Mouse (Mus musculus) cerebellum, adult (tissue): ENCODE measurements around the gene Ankrd33b.

ENCODE experiments used
- ATAC-seq: cut with Nextera tagmentation; 2 replicates; pipeline ENCODE4 v1.9.2; 2017; ENCODE audit warnings: mild to moderate bottlenecking, moderate library complexity, mixed read lengths; ENCODE audit not compliant: insufficient number of reproducible peaks, low FRiP score, low TSS enrichment

Ankrd33b gene

DNA sequence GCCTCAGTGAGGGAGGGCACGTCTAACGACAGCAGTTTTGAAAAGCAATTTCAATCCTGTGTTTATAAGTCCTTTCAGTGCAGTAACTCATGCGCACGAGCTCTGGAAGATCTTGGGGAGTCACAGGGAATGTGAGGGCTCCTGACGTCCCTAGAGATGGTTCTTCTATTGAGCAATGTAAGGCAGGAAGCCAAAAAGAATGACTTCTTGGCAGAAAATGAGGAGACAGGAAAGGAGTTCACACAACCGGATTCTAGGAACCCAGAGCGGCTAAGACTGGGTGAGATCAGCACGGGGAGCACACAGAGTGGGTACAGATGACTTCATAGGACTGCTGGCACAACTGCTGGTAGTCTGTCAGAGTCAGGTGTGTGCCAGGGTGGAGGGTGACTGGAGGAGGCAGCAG lies 25.0 kb downstream of the Ankrd33b start:
- ATAC-seq: no peak

DNA sequence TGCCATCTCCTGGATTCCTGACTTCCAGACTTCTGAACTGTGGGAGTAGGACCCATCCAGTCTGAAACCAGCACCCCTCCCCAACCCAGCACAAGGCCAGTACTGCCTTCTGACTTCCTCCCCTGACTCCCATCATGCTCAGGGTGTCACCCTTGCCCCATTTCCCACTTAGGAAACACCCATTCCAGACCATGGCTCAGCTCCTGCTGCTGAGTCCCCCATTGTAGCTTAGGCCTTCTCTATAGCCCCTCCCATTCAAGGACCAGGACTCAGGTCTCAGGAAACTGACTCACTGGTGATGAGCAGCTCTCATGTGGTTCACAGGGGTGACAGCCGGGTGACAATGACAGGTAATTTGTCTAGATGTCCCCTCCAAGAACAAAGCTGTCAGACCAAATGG lies 25.5 kb downstream of the Ankrd33b start:
- ATAC-seq: no peak

DNA sequence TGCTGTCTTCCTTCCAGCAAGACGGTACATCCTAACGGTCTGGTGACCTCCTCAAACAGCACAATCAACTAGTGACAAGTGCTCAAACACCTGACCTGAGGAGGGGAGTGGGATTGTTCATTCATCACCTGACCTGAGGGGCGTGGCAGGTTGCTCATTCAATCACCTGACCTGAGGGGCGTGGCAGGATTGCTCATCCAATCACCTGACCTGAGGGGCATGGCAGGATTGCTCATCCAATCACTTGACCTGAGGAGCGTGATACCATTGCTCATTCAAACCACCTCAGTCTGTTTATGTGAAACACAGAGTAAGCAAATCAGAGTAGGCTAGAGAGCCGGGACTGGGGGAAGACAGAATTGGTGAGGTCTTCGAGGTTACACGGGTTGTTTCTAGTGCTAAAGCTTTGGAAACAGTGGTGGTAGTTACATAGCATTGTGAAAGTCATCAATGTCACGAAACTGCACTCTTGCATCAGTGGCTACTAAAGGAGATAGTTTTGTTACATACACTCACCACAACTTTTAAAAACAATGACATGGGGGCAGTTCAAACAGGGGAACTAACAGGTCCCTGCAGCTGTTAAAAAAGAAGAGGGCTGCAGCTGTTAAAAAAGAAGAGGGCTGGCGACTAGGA lies 28.8 kb downstream of the Ankrd33b start:
- no peak for ATAC-seq

DNA sequence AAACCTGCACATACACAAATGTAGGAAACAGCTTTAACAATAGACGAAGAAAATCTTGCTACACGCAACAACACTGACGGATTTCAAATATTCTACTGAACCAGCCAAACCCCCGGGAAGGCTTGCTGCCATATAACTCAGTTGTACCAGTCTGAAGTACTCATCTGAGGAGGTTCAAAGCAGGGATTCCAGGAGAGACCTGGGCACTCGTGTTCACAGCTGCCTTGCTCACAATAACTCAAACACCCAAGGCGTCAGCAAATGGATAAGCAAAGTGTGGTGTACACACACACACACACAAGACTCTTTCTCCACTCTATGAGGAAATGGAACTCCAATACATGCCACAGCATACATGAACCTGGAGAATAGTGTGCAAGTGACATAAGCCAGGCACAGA lies 29.5 kb downstream of the Ankrd33b start:
- ATAC-seq: no peak

DNA sequence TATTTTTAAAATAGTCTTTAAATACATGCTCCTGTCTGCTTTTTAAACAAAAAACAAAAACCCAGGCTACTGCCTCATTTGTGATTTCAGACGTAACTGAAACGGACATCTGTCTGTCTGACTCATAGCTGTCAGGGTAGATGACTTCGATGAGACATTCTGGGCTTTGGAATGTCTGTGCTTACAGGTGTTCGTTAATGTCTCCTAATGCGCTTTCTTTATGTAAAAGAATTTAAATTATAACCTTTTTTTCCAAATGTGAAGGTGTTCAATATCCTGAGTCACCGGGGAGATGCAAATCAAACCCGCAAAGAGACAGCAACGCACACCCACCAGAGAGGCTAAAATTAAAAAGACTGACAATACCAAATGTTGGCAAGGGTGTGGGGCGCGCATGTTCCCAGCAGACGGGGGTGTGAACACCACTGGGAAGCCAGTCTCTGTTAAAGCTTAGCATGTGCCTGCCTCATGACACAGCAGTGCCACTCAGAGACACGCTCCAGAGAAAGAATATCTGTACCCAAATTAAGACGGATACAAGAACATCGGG lies 30.3 kb downstream of the Ankrd33b start:
- ATAC-seq: no peak

DNA sequence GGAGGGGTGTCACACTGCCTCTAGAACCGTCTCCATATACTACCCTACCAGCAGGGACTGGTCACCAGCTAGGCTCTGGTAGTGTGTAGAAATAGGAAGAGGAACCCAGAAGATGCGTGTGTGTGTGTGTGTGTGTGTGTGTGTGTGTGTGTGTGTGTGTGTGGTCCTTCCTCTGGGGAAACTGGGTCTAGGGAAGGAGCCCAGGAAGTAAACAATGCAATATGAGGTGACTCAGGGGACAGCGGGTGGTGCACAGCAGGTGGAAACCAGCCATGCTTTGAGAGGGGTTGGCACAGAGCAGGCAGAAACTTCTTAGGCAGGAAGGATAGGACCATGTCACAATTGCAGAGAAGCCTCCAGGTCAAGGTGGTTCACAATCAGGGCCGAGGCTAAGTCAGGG lies 30.8 kb downstream of the Ankrd33b start:
- ATAC-seq: no peak

DNA sequence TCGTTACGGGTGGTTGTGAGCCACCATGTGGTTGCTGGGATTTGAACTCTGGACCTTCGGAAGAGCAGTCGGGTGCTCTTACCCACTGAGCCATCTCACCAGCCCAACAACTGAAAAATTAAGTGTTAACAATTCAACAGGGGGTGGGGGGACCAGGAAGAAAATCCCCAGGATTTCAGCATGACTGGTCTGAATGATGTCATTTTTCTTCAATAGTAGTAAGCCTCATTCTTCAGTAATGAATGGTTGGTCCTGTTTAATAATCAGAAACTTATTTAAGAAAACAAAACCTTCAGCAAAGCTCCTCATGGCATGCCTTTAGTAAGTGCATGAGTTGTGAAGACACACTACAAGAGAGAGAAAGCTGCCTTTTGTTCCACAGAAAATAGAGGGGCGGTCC lies 32.7 kb downstream of the Ankrd33b start:
- no peak for ATAC-seq

DNA sequence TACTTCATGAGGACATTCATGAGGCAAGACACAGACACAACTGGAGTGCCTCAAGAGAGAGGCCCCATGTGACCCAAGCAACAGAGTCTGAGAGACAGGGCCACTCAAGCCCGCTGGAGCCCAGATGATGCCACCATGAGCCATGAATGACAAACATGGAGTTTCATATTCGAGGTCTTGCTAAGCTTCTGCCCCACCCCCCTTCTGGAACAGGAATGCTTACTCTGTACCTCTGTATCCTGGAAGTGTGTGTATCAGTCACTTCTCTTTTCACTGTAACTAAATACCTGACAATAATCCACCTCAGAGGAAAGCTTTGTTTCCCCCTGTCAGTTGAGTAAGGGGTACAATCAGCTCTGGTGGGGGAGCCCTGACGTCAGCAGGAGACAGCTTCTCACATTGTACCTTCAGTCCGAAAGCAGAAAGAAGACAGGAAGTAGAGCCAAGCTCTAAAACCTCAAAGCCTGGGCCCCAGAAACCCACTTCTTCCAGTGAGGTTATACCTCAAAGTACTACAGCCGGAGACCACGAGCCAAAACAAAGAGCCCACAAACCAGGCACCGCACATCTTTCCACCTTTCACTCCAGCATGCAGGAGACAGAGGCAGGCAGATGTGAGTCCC lies 34.9 kb downstream of the Ankrd33b start:
- no peak for ATAC-seq

DNA sequence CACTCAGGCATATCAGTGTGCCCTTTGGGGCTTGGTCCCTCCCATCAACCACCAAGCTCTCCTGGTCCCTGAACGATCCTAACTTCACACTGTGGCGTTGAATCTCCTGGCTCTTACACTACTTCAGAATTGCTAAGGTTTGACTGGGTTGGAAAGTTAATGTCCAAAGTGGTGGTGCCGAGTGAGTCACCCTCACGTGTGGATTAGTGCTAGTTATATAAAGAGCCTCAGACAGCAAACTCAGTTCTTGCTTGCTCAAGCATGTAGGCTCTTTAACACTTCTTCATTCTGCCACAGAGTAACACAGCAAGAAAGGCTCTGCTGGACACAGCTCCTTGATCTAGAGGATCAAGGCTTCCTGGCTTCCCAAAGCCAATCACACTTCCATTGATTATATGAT lies 35.8 kb downstream of the Ankrd33b start:
- ATAC-seq: no peak

DNA sequence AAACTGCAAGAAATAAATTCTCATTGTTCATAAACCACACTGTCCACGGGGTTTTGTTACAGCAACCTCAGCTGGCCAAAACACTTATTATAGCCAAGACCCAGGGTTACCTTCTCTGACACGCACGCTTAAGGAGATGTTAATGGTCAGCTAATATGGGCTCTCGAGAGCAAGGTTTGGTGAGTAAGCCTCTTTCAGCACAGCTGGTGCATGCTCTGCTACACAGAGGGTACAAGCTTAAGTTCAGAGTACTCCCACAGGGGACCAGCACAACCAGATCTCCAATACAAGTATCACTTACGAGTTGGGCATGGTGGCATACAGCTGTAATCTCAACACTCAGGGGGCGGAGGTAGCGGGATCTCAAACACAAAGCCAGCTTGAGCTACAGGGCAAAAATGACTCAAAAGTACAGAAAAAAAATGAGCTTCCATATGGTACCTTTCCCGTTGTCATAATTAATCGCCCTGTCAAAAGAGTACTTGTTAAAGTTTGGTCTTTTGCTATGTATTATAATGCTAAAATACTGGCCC lies 39.4 kb downstream of the Ankrd33b start:
- no peak for ATAC-seq

DNA sequence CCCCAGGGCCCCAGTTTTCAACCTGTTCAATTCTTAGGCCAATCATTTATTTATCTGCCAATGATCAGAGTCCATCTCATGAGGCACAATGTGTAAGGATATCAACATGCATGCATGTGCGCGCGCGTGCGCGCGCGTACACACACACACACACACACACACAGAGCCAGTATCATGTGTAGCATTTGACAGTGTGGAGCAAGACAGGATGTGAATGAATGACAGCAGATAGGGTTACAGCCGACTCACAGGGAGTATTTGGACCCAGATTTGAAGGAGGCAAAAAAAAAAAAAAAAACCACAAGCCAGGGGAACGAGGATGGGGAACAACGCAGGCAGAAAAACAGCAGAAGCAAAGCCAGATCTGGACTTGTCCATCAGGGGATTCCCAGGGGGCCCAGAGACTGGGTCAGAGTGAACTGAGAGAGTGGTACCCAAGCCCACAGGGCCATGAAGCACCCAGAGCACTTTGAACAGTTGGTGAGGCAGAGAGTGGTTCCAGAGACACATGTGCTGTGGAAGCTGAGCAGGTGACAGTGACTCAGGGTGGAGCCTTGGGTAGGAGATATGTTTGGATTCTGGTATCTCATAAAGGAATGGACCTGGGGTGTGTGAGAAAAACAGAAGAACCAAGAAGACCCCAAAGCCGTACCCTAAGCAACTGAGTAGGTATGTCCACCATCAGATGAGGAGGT lies 41.7 kb downstream of the Ankrd33b start:
- no peak for ATAC-seq

DNA sequence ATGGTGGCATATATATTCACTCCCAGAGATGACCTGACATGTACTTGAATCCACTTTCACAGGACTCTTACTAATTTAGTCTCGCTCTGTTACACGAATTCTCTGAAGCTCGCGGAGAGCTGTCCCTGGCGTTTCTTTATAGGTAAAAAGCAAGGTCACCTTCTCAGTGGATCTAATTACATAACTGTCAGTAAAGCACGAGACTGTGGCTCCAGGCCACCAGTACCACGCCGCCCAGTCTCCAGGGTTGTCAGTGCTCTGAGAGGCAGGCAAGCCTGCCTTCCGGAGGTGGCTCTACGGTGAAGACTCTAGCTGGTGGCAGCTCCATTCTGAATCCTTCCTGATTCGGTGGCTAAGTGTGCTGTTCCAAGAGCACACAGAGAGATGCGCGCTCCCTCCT lies 43.0 kb downstream of the Ankrd33b start:
- ATAC-seq: no peak

DNA sequence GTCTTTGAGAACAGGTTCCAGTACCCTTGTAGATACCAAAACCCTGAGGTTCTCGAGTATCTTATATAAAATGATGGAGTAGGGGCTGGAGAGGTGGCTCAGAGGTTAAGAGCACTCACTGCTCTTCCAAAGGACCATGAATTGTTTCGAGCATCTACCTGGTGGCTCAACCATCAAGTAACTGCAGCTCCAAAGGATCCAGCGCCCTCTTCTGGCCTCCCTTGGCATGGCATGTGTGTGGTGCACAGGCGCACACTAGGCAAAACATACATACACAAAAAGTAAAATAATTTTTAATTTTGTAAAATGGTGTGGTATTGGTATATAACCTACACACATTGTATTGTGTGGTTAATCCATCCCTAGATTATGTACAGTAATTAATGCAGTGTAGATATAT lies 43.8 kb downstream of the Ankrd33b start:
- no peak for ATAC-seq

DNA sequence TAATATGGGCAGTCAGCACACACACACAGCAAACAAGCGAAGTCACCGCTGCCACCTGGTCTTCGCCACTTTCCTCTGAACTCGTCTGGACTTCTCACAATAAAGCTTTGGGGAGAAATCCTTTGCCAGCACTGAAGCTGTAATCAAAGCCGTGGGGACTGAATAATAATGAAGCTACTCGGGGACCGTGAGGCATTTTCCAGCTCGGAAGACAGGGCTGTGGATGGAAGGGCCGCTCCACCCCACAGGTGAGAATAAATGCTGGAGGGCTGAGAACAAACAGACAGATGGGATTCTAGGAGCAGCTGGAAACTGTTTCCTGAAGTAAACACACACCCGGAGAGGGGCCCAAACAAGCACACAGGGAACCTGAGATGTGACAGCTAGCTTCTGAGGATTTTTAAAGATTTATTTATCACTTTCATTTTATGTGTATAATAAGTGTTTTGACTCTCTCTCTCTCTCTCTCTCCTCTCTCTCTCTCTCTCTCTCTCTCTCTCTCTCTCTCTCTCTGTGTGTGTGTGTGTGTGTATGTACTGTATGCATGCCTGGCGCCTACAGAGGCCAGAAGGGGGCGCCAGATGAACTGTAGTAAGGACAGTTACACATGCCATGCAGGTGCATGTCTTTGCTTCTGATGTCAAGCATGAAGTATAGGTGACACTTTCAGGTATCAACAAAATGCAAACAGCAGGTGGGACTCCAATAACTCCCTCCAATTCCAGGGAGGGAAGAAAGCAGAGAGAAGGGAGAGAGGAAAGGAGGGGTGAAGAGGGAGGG lies 46.7 kb downstream of the Ankrd33b start:
- no peak for ATAC-seq

DNA sequence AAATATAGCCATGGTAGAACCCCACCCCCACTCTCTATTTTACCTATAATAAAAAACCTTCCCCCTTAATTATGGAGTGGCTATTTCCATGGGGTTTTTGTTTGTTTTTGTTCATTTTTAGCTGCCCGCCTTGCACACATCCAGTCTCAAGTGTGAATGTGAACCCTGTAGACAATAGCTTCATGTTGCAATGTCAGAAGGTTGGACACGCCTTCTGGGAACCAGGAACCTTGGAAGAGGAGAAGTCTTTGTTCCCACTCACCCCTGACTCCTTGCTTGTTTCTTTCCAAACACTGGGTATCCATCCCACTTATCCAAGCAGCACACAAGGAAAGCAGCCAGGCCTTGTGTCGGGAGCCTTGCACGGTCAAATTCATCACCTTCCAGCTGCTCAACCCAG lies 48.5 kb downstream of the Ankrd33b start:
- ATAC-seq: no peak

DNA sequence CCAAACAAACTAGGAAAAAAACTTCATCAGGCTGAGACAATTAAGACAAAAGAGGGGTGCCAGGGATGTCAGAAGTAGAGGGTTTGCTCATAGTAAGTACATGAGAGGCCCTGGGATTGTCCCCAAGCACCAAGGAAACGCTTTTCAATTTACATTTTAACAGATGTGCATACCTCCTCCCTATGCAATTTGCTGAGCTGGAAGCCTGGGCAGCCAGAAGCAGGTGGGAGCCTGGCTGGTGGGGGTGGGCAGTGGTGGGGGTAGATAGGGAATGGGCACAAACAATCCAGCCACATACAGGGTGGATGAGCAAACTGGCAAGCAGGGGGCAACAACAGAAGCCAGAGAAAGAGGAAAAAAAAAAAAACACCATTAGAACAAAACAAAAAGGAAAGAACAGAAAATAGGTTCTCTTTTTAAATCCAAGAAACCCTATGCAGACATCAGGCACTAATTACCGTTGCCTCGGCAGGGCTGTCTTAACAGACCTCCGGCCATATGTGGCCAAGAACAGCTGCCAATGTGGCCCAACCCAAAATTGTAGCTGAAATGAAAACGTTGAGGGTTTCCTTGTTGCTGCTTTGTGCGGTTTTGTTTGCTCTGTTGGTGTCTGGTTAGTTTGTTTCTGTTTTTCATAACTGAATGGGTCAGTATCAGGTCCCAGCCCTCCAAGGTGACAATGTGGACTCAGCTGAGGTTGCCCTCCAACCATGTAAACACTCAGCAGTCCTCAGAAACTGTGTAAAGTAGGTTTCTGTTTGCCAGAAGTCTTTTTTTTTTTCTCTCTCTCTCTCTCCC lies 49.2 kb downstream of the Ankrd33b start:
- no peak for ATAC-seq

DNA sequence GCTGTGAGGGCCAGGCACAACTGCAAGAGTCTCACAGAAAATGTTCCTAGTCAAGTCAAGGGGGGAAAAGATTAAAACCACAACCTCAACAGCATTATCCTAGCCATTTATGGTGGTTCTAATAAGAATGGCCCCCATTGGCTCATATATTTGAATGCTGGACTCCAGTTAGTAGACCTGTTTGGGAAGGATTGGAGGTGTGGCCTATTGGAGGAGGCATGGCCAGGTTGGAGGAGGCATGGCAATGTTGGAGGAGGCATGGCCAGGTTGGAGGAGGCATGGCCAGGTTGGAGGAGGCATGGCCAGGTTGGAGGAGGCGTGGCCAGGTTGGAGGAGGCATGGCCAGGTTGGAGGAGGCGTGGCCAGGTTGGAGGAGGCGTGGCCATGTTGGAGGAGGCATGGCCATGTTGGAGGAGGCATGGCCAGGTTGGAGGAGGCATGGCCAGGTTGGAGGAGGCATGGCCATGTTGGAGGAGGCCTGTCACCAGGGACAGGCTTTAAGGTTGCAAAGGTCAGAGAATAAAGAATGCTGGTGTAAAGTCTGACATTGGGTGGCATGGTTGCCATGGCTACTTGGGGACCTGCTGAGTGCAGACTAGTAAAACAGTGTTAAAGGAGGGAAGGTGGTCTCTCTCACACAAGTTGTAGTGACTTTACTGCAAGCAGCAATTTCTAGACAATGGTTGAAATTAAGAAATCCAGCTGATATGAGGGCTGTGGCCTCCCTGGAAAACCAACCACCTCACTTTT lies 50.3 kb downstream of the Ankrd33b start:
- no peak for ATAC-seq

DNA sequence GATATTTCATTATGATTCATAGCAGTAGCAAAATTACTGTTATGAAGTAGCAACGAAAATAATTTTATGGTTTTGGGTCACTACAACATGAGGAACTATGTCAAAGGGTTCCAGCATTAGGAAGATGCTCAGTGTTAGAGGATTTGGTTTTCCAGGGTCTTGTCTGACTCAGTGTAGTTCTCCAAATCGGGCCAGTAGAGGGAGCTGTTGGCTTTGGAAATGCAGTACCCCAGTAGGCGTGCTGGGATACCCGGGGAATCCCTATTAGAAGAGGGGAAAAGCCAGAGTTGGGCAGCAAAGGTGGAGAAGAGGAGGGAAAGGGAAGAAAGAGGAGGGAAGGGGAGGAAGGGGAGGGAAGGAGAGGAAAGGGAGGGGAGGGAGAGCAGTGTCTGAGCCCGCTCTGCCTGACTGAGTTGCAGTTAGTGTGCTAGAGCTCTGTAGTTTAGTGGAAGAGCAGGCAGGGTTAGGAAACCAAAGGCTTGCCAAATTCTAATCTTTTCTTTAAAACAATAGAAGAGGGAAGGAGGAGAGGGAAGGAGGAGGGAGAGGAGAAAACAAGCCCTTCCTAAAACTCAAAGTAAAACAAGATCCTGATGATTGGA lies 51.8 kb downstream of the Ankrd33b start:
- ATAC-seq: peak; percentile 65

DNA sequence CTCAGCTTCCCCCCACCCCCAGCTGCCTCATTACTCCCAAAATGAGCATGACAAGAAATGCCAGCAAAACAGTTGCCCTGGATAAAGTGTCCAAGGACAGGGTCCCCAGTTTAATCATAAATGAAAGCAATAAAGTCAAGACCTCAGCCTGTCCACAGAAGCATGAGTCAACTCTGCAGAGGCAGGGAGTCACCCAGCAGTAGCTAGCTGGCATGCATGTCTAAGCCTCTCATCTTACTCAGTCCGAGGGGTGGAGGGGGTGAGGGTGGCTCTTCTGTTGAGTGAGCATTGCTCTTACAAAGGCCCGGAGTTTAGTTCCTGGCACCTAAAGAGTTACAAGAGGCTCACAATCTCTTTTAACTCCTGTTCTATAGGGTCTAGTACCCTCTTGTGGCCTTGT lies 55.5 kb downstream of the Ankrd33b start:
- no peak for ATAC-seq
